Mouse (Mus musculus) urinary bladder, adult 18-20 months (tissue): Measurements from ENCODE around the gene Lrit2.

Source experiments
- DNase-seq, 2 experiments: peaks; one replicate each; pipeline ENCODE4 v3.0.0; 2022; ENCODE audit warnings: low spot score in 2 of 2, mixed read lengths in 2 of 2

Lrit2 gene

DNA sequence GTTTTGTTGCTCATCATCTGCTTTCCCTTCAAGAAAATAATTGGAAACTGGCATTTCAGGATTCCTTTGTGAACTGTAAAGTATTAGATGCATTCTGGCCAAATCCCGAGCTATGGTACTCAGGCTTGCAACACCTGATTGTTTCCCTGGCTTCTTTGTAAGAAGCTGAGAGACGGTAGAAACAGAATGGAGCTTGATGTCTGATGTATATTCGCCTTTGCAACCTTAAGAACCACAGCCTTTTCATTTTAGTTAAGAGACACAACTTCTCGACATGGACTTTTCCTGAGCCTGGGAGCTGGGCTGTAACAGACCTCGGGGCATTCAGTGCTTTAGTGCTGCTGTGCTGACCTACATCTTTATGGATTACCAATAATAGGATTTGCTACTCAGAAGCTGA lies at the start of gene Lrit2:
TSS of gene Lrit2 (plus strand) at position 301 of the 400 bp plus-strand sequence.
- no peak for DNase-seq

DNA sequence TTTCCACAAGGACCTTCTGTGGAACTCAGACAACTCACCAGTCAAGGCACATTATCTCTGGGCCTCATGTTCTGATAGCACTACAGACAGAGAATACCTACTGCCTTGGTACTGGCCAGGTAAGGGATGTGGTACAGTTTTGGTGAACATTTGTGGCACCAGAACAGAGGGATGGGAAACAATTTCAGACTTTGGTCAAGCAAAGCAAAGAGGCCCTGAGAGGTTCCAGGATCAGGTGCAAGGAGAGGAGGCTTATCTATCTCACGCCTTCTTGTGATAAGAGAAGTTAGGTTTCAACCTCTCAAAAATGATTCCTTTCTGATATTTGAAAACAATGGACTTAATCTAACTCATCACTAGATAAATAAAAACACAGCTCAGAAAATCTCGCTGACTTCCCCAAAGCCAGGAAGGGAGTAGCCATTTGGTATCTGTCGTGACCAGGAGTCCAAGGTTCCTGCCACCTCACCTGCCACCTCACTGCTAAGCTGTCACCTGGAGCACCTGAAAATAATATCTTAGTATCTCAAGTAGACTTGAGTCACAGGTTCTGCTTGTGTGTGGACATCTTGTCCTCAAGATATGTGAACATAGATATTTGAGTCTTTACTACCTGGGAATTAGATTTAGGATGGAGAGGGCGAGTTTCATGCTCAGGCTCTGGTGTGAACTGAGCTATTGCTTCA lies 40.3 kb upstream of the Lrit2 start:
- DNase-seq = no peak

DNA sequence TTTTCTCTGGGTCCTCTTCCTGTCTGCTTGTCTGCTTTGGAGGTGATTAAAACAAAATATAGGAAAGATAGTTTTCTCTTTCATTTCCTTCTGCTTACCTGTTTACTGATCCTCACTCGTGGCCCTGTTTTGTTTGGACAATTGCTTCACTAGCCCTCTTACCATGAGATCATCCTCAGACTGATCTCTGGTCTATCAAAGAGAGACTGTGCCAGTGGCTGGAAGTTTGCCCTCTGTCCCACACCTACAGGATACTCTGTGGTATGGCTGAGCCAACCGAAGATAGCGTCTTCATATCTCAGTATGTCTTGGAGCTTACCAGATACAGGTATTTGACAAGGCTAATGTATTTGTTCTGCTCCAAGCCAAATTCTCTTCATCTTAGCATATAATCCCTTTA lies 39.8 kb upstream of the Lrit2 start:
- no peak for DNase-seq

DNA sequence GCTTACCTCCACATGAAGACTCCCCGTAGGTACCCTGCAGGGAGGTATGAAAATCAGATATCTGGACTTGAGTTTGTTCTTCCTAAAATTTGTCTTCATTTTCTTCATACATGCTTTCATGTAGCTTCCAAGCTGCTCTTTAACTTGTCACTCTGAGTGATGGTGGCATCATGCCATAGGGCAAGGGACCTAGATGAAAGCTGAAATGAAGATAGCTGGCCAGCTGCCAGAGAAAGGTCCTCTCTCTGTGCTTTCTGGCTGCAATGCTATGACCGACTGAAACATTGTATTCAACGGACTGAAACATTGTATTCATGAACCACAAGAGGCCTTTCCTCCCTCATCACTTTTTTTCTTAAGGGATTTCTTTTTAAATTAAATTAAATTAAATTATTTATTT lies 39.2 kb upstream of the Lrit2 start:
- no peak for DNase-seq

DNA sequence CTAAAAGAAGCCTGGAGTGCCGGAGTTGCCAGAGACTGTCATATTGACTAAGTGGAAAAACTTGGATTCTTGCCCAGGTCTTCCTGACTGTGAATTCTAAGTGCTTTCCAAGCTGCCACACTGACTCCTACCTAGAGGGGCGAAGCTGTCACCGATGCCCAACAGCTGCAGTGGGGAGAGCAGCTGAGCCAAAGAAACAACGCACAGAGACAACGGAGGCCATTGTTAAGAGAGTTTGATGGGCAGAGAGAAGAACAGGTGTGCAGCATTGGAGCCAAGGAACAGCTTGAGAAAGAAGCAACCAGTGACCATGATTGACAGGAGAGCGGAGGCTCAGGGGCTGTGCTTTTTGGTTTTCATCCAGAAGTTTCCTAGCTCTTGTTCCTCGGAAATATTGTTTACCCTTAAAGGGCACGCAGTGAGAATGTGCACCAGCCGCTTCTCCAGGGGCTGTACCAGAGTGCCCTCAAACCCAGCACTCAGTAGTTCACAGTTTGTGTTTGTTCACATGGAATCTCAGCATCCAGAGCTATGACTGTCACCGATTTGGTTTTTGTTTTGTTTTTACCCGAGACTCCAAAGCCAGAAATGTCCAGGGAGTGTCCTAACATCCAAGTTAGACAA lies 35.1 kb upstream of the Lrit2 start:
- DNase-seq = no peak

DNA sequence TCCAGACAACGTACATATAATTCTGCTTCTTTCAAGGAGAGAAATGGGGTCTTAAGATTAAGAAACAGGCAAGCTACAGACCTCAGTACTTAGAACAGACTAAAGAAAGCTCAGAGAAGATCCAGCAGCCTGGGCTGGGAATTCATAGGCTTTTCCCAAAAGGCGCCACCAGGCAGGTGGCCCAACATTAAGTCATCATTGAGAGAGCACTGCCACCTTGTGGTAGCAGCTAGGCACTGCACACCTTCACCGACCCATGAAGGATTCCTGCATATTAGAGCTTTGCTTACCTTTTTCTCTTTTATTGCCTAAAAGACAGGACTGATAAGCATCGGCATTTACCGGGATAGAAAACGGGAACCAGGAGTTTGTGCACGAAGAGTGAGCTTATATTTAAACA lies 34.5 kb upstream of the Lrit2 start:
- peak; percentile 20 to 50 for DNase-seq

DNA sequence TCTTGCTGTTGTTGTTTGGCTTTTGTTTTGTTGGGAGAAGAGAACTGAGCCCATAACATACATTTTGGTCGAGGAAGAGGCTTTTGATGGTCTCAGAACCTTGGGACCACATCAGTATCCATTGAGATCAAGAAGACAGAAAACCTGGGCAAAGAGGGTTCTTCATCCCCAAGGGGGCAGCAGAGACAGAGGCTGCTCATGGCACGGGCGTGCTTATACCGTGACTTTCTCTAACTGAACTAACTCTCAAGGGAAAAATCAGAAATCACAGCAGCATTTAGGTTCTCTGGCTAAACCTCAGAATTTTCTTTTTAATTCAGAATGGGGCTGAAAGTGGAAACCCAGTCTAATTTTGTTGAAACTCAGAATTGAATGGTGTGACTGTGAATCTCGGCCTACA lies 33.3 kb upstream of the Lrit2 start:
- no peak for DNase-seq

DNA sequence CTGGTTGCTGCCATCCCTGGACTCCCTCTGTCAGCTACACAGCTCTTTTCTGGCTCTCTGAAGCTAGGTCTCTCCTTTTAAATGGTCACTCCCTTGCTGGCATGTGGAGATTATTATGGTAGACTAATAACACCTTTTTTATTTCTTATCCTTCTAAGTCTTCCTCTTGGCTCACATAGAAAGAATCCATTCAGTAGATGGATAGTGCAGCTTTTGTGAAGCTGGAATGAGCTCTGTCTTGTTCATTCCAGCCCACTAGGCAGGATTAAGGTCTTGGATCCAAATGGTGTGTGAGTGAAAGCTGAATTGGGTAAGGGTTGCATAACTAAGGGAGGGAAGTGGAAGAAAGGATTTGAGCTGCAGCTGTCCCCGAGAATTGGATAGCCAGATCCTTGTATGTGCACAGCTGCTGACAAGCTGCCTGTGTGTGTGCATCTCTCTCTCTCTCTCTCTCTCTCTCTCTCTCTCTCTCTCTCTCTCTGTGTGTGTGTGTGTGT lies 18.8 kb upstream of the Lrit2 start, which contains the start of gene Rgr:
TSS of gene Rgr (minus strand) at position 51 of the 497 bp plus-strand sequence.
- no peak for DNase-seq

DNA sequence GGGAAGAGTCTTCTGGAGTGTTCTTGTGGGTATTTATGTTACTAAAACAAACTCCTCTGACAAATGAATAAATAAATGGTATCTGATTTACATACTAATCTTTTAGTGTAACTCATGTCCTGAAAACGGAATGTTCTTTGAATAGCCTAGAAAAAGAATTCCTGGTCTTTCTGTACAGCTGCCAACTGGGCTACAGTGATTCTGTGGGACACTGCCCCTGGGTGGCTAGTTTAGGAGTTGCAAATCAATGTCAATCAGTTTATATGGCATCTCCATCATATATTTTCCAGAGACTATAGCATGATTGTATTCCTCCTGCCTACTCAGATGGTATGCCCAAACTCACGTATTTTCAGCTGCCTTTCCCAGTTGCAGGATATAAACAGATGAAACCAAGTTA lies 2.9 kb upstream of the Lrit2 start:
- no peak for DNase-seq

DNA sequence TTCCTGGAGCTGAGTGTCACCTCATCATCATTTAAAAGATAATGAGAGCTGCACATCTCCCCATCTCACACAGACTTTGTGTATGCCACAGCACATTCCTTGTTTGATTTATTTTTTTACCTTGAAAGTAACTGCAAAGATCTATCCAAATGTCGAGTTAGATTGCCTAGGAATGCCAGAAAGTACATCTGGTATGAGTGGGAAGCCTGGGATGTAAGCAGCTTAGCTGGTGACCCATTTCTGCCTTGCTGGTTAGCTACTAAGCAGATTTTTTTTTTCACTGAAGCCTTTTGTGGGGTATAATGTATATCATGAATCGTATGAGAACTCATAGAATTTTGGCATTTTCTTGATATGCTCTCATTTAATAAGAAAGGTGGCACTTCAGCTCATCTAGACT lies 1.1 kb upstream of the Lrit2 start:
- DNase-seq = no peak

DNA sequence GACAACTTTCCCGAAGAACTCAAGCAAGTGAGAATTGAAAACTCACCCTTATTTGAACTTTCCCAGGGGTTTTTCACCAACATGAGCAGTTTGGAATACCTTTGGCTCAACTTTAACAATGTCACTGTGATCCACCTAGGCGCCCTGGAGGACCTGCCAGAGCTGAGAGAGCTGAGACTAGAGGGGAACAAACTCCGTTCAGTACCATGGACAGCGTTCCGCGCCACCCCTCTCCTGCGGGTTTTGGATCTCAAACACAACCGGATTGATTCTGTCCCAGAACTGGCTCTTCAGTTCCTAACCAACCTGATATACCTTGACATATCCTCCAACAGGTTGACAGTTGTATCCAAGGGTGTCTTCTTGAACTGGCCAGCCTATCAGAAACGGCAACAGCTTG lies 787 bp downstream of the Lrit2 start:
- DNase-seq = peak; percentile 3 to 33

DNA sequence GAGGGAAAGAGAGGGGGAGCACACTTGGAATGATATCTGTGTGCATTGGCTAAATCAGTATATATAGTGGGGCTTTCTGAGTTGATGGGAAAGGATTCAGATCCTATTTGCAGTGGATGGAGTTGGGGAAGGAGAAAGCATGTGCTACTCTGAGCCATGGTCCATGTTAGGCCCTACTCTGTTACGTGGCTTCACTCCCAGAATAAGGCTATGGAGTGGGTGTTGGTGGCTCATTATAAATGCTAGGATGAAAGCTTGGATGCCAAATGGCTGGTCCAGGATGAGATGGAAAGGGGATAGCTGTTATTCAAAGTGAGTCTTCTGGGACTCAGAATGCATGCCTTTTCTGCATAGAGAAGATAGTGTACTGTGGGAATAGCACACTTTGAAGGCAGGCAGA lies 13.0 kb downstream of the Lrit2 start:
- DNase-seq = no peak

DNA sequence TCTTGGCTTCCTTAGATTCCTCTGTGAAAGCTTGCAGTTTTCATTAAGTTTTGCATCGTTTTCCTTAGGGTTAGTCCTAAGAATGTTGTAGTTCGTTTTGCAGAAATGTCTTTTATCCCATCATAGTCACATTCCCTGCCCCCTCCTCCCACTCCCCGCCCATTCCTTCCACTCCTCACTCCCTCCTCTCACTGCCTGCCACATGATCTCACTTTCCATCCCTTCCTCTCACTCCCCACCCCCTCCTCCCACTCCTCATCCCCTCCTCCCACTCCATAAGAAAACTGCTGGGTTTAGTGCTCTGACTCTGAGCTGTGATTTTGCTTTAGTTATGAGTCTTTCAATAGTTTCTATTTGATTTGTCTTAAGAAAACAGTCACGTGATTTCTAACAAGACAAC lies 16.0 kb downstream of the Lrit2 start:
- DNase-seq = no peak

DNA sequence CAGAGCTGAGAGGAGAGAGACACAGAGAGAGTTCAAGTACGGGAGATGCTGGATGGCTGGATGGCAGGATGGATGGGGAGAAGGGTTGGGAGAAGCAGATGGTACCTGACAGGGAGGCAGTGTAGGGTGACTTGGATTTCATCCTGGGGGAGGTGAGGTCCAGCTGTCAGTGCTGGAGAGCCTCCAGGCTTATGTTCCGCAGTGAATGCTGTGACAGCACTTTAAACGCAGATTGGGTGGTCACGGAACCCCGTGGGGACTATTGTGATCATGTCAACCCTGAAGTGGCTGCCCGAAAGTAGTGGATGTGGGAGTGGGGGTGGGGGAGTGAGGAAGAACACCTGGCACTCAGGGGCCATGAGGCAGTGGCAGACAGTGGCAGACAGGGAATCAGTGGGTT lies 26.7 kb downstream of the Lrit2 start:
- DNase-seq = no peak

DNA sequence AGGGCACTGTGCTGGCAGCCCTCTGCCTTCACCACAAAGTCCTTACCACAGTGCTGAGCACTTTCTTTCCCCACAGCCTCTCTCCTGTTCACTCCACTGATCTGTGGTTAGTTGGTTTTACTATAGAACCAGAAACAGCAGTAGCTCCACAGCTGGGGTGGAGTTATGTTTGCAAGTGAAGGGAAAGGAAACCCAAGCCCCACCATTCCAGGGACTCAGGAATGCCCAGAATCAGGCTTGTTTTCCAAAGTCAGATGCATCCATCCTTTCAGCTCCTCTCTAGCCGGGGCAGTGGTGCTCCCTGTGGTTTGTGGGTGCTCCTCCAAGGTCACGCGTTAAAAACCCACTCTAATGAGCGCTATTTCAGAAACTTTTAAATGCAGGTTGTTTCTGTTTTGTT lies 27.8 kb downstream of the Lrit2 start:
- no peak for DNase-seq

DNA sequence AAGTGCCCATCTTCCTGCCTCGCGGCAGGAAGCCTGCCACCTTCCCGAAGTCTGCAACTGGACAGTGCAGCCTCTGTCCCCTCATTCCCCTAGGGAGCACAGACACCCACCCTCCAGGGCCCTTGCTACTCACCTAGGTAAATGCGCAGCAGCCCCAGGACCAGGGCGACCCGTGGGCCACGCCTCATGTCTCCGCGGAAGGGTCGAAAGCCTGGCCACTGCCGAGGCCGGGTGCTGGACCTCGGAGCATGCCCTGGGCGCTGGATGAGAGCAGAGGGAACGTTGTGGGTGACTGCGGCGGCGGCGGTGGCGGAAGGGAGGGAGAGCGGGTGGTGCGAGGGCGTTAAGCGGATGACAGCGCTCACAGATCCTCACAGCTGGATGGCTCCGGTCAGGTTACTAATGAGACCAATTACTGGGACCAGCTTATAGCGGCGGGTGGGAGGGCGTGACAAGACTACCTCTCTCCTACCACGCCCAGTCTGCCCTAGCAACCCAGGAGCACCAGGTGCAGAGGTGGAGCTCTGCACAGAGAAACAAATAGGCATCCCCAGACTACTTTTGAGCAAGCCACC lies 30.3 kb downstream of the Lrit2 start, which contains the start of gene Cdhr1:
TSS of gene Cdhr1 (minus strand) at position 392 of the 575 bp plus-strand sequence.
- no peak for DNase-seq

DNA sequence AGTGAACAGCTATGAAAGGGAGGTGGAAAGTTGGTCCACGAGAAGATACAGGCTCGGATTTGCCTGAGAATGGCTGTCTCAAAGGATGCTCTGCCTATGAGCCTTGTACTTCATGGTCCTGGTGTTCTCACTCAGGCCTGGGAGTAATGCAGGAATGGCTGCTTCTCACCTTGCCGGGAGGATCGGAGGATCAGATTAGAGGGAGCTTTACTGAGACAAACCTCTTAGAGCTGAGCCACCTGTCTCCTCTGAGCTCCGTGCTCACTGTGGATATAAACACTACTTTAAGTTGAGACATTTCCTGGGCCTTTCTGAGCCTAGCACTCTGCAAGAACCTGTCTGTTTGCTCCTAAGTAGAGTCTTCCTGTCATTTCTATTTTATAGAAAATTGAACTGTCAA lies 33.8 kb downstream of the Lrit2 start:
- DNase-seq = no peak

DNA sequence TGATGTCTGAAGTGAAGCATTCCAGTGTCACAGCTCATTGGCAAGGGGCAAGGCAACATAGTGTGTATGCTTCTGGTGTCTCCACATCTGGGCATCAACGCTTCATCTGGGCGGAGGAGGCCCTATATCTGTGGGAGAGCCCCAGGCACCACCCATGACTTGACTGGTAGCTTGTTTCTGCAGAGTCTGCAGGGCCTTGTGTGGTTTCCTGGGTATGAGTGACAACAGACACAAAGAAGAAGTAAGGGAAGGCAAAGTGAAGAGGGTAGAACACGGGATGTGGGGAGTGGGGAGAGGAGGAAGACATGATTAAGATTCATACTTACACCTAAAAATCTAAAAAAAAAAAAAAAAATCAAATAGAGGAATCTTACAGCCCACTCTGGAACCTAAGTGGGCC lies 34.8 kb downstream of the Lrit2 start:
- DNase-seq = no peak

DNA sequence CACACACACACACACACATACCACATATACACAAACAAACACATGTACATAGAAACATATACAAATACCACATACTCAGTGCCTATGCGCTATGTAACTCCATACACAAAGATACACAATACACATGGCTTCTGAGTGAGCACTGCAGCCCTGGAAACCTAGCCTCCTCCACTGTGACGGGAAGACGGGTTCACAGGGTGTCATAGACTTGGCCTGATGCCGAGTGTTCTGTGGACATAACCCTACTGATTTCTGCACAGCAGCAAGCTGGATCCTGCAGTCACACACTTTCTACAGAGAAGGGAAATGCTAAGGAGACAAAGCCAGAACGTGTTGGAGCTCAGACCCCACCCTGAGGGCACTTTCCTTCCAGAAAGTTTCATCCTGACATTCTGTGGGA lies 37.0 kb downstream of the Lrit2 start:
- DNase-seq = peak; percentile 30 to 42

DNA sequence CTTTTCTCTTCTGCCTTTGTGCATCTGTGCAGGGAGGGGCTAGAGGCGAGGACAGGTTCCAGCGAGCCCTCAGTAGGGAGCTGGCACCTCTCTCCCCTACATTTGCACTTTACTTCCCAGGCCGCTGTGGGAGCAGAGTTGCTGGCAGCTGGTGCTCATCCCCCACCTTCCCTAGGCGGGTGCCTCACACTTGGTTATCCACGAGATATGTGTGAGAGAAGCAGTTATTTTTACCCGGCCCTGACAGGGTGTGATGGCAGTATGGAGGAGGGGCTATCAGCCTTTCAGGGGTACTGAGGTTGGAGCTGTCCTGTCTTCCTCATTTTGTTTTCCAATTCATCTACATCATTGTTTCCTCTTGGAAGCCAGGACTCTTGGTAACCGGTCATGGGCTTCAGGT lies 38.1 kb downstream of the Lrit2 start:
- no peak for DNase-seq

DNA sequence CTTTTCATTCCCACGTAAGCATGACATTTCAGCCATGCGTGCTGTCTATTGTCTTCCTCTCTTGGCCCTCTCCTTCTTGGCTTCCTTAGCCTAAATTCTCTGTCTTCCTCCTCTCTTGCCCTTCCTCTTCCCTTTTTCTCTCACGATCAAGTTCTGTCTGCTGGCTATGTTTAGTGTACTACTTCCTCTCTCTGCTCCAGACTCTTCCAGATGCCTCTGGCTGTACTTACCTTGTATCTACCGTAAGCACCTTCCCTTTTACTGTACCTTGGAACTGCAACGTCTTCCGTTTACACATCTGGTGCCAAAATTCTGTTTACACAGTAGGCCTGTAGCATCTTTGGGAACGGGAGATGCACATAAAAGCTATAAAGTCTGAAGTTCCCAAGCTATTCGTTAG lies 41.7 kb downstream of the Lrit2 start:
- DNase-seq = no peak

DNA sequence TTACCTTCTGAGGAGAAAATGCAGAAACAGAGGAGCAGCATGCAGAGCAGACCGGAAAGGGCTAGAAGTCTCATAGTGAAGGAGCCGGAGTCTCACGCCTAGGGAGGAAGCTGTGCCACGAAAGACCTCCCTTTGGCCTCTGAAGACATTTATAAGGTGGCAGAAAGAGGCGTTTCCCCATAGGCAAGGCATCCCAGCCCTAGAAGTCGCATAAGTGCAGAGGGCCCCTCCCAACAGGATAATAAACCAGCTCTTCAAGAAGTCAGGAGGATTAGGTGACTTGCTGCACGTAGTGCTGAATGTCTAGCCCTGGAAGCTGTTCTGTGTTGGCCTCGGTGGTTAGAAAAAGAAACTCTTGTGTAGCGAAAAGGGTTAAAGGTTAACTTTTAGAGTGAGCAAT lies 42.2 kb downstream of the Lrit2 start:
- DNase-seq = no peak

DNA sequence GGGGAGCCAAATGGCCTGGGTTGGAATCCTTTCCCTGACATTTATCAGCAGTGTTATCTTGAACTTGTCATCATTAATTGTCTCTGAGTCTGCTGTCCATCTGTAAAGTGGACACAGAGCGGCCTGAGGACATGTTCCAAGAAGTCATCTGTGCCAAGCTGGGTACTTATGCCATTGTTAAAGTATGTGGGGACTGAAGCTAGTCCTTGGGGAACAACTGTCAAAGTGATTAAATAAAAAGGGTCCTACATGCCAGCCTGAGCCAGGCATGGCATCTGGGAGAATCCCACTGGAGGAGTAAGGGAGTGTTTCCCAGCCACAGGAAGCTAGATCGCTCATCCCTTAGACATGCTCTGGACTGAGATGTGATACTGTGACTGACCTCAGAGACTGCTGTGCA lies 42.7 kb downstream of the Lrit2 start:
- no peak for DNase-seq
